Mouse (Mus musculus) lung, adult 2 months (tissue): ENCODE measurements around the gene Il6st.

Experiments used
- CTCF ChIP-seq: fragments of 200-500 bp; IDR thresholded peaks from 2 replicates; pipeline ENCODE4 v1.5.1; 2011; ENCODE audit warnings: mild to moderate bottlenecking, low read length, control low read depth; ENCODE audit not compliant: insufficient read depth
- POLR2A ChIP-seq: fragments of 200-500 bp; IDR thresholded peaks from 2 replicates; pipeline ENCODE4 v1.6.1; 2011; ENCODE audit warnings: low read depth, mild to moderate bottlenecking, control low read depth, low read length, borderline replicate concordance; ENCODE audit errors: extremely low read depth

DNA sequence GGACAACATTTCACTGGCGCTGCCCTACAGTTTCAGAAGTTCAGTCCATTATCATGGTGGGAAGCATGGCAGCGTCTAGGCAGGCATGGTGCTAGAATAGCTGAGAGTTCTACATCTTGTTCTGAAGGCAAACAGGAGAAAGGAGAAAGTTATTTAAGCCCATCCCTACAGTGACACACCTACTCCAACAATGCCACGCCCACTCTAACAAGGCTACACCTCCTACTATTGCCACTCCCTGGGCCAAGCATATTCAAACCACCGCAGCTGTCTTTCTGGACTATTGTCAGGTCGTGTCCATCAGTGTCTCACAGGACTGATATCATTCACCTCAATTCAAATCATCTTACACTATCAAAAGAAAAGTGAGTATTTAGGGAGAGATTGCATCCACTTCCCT lies 22.8 kb downstream of the Il6st start:
- no peak for TF ChIP-seq CTCF
- no peak for TF ChIP-seq POLR2A
